Mouse (Mus musculus): ENCODE results near the gene Gm13128.
"Not testable (repeated sequence)": the region's sequence is repeated elsewhere in the genome, so short reads cannot be mapped to it uniquely, and the experiment has no call there.

The Gm13128 gene

GRCm38 (mm10) chr4:144329949-144330348 is at the start of gene Gm13128:
Gene Gm13128, plus strand, starts transcription at chr4:144330249.
- DNase-seq (ENCODE audit: low spot score) = not testable (repeated sequence)

- DNase-seq (ENCODE audit: low spot score) = not testable (repeated sequence)
Measured at GRCm38 (mm10) chr4:144280388-144280787, 49.7 kb upstream of the Gm13128 start, which contains the start of gene Pramel5. Gene Pramel5, minus strand, starts transcription at chr4:144280488.

DNA sequence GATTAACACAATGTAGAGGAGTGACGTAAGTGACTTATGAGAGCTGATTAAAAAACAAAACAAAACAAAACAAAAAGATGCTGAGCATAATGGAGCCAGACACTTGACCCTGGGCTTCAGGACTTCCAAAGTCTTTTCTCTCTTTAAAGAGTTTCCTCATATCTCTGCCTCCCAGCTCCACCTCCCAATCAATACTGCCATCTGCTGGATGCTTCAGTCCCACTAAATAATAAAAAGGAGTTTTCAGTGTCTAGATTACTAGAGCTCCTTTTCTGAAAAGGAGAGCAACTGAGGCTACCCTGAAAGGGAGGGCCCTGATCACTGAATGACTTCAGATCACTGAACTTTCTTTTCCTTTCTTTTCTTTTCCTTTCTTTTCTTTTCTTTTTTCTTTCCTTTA is 30.6 kb upstream of the Gm13128 start:
- not testable (repeated sequence) for DNase-seq (ENCODE audit: low spot score)

DNA sequence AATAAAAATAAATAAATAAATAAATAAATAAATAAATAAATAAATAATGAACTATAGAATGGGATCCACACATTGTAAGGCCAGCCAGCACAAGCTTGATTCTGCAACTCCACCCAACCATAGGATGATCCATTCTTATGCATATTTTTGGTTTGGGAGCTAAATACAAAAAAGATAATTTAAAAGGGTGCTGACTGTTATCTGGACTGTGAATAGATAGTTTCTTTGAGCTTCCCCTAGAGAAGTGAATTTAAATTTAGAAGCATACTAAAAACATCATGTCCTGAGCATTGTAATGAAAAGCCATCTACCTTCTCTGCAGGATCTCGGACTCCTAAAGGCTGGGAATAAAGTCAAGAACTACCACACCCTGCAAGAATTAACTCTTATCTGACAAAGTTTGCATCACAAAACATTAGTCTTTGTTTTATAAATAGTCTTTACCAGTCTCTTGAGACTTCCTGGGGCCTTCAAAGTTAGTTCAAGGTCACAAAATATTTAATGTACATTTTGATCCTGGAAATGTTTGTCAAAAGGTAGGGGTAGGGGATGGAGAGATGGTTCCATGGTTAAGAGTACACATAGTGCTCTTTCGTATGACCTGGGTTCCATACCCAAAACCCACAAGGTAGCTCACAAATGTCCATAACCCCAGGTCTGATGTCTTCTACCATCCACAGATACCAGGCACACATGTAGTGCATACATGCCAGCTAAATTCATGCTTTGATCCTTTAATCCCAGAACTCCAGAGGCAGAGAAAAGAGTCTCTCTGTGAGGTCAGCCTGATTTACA is 17.2 kb upstream of the Gm13128 start:
- DNase-seq (ENCODE audit: low spot score) = not testable (repeated sequence)

DNA sequence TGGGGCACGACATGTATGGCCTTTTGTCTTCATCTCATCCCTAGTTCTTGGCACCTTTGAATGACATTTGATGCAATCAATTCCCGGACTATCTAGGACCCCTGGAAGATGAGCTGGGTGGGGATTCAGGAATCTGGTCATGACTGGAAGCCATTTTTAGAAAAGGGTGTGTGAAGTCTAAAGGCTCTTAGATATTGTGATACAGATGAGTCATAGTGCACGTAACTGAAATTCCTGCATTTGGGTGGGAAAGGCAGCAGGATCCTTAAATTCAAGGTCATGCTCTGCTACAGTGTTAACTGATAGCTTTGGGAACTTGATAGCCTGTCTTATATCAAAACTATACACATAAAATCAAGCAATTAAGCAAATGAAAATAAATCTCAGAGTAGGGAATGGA is 5.8 kb downstream of the Gm13128 start:
- not testable (repeated sequence) for DNase-seq (ENCODE audit: low spot score)

GRCm38 (mm10) chr4:144357642-144358041 is 27.6 kb downstream of the Gm13128 start, which contains the start of gene Gm13119:
Gene Gm13119, plus strand, starts transcription at chr4:144357942.
- not testable (repeated sequence) for DNase-seq (ENCODE audit: low spot score)

DNA sequence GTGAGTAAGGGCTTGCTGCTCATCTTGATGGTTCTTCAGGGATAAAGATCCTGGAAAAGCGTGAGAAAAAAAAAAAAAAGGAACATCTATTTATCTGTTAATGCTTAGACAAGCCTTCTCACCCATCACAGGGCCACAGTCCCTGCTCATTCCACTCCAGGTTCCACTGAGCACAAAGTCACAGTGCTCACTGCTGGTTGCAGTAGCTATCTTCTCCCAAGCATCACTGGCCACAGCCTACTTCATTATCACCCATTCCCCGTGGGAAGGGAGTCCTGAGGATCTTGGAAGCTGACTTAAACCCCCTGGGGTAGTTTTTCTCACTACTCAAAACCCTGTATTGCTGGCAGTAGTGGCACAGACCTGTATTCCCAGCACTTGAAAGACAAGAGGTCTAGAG is 47.9 kb downstream of the Gm13128 start, which contains the start of gene Pramef20:
Gene Pramef20, minus strand, starts transcription at position 23 of the 400 bp plus-strand sequence.
- no peak for DNase-seq (ENCODE audit: low spot score)

Measured in testis, postnatal 10 days (tissue).